ENCODE assay signal across 8 mouse cellular contexts in the genomic region with DNA sequence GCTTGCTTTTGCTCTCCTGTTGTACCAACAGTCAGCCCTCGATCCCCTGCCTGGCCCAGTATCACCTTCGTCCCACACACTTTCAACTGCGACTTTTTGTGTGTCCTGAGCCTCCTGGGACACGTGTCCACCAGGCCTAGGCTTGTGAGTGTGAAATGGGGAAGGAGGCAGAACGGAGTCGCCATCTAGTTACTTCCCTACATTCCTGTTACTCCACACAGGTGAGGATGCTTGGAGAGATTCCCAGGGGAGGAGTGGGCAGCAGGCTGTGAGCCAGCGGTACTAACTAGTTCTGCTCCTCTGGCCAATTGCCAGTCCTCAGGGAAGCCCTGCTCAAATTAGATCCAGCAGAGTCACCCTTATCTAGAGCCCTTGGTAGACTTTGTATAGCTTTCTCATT. TPM values are rescaled to one million over a fixed set of nuclear protein-coding genes. Genes with fewer than 3 reads are reported as not detected.
DNase-seq lines count a peak whose midpoint lies in the region; ATAC-seq and TF ChIP-seq lines count a peak whose summit lies in the region.

No protein-coding gene starts in this region.

- peaks cover 32% of the 10 kb centered on the region for H3K4me1 ChIP-seq in heart, embryonic 15.5 days (replicated peaks)
- H3K4me1 ChIP-seq in liver, embryonic 16.5 days (ENCODE audit: control insufficient read depth, low read depth, low read length): peaks cover 25% of the 10 kb centered on the region

- no peak for DNase-seq in left cerebral cortex, adult 2 months (ENCODE audit: extremely low spot score in 1 of 2, low spot score in 2 of 2)
- no peak for DNase-seq in left cerebral cortex, adult 11 months (ENCODE audit: low spot score)
- DNase-seq in cerebellum, postnatal 14 days: peak; percentile 52 to 61
- DNase-seq in gastrocnemius, adult 8-10 months (ENCODE audit: low spot score in 2 of 2): no peak
- DNase-seq in ovary, postnatal 36 days (ENCODE audit: low spot score): no peak

- peak overlapping the region; percentile 94; the same call in 1 of the 2 replicates for H3K27ac ChIP-seq in left cerebral cortex, adult 2 months
- peak overlapping the region; percentile 95 for H3K27ac ChIP-seq in heart, embryonic 15.5 days
- H3K27ac ChIP-seq in liver, embryonic 16.5 days (ENCODE audit: low read length): peak overlapping the region; percentile 20; the same call in 1 of the 2 replicates

- H3K9ac ChIP-seq in heart, embryonic 15.5 days: peak overlapping the region; percentile 82; the same call in 1 of the 2 replicates
- H3K9ac ChIP-seq in liver, embryonic 16.5 days (ENCODE audit: low read depth, low read length): no peak overlapping the region

- ATAC-seq in heart, embryonic 15.5 days (replicated peaks; ENCODE audit: insufficient number of reproducible peaks, insufficient read depth, low FRiP score, low read depth): no peak
- no peak for ATAC-seq in liver, embryonic 16.5 days (ENCODE audit: low read depth)
- ATAC-seq in activated CD4-positive, CD25-positive, alpha-beta regulatory T cell, adult 4 months: no peak

- intact Hi-C loops in left cerebral cortex, adult 2 months (cut with DNase I): no loop called here

- 15% methylated on average over 7 of the region's 7 CpGs for WGBS in heart, embryonic 15.5 days
- WGBS in liver, embryonic 16.5 days (ENCODE audit: insufficient replicate concordance): 36% methylated on average over 7 of the region's 7 CpGs

- TF ChIP-seq CTCF in left cerebral cortex, adult 2 months (IDR thresholded peaks at IDR 0.05): no peak

- no peak overlapping the region for H3K4me3 ChIP-seq in left cerebral cortex, adult 2 months
- no peak overlapping the region for H3K4me3 ChIP-seq in heart, embryonic 15.5 days
- H3K4me3 ChIP-seq in liver, embryonic 16.5 days (ENCODE audit: low read depth, low read length): no peak overlapping the region

- no peaks in the 10 kb centered on the region for H3K9me3 ChIP-seq in heart, embryonic 15.5 days (replicated peaks)
- no peaks in the 10 kb centered on the region for H3K9me3 ChIP-seq in liver, embryonic 16.5 days (replicated peaks; ENCODE audit: control insufficient read depth, low read length)

- no peaks in the 10 kb centered on the region for H3K27me3 ChIP-seq in heart, embryonic 15.5 days
- no peaks in the 10 kb centered on the region for H3K27me3 ChIP-seq in liver, embryonic 16.5 days (ENCODE audit: control insufficient read depth, insufficient read depth, low read depth, low read length)

- peak overlapping the region; percentile 78 for H3K4me2 ChIP-seq in heart, embryonic 15.5 days
- H3K4me2 ChIP-seq in liver, embryonic 16.5 days (ENCODE audit: low read depth, low read length): no peak overlapping the region

- H3K36me3 ChIP-seq in heart, embryonic 15.5 days: no peaks in the 10 kb centered on the region
- H3K36me3 ChIP-seq in liver, embryonic 16.5 days (ENCODE audit: control insufficient read depth, insufficient read depth): no peaks in the 10 kb centered on the region

RNA-seq across cellular contexts. Expression of a gene that starts 0.7 kb away (rescaled TPM):
- total RNA-seq in left cerebral cortex, adult 2 months (2021): 100 to 1,000 TPM; 475 to 526 TPM
- 1,758 and 1,798 TPM in 2 replicates for polyA plus RNA-seq in heart, embryonic 15.5 days (2015; fragmentation: Nextera tagmentation; extraction: Ambion mirVana)
- polyA plus RNA-seq in liver, embryonic 16.5 days (2015; fragmentation: Nextera tagmentation; extraction: Ambion mirVana): 906 and 964 TPM in 2 replicates
- total RNA-seq in gastrocnemius, adult 8-10 months (2022): 100 to 1,000 TPM; 144 to 161 (median 157) TPM
- polyA plus RNA-seq in activated CD4-positive, CD25-positive, alpha-beta regulatory T cell, adult 4 months (2017; shearing (Covaris generic)): 100 to 1,000 TPM; 464 to 561 TPM

RNA-seq across cellular contexts. Expression of a gene that starts 23.5 kb away (rescaled TPM):
- 1 to 10 TPM; 4.6 to 4.8 TPM for total RNA-seq in left cerebral cortex, adult 2 months (2021)
- 10.4 and 16.3 TPM in 2 replicates for polyA plus RNA-seq in heart, embryonic 15.5 days (2015; fragmentation: Nextera tagmentation; extraction: Ambion mirVana)
- 54.3 and 56.7 TPM in 2 replicates for polyA plus RNA-seq in liver, embryonic 16.5 days (2015; fragmentation: Nextera tagmentation; extraction: Ambion mirVana)
- total RNA-seq in gastrocnemius, adult 8-10 months (2022): 1 to 10 TPM; 2.7 to 6.5 (median 3.8) TPM
- polyA plus RNA-seq in activated CD4-positive, CD25-positive, alpha-beta regulatory T cell, adult 4 months (2017; shearing (Covaris generic)): 10 to 100 TPM; 58.5 to 64.1 TPM

RNA-seq across cellular contexts. Expression of a gene that starts 32.5 kb away (rescaled TPM):
- total RNA-seq in left cerebral cortex, adult 2 months (2021): 1 to 10 TPM; 3.0 to 3.5 TPM
- polyA plus RNA-seq in heart, embryonic 15.5 days (2015; fragmentation: Nextera tagmentation; extraction: Ambion mirVana): 1.4 and 1.9 TPM in 2 replicates
- polyA plus RNA-seq in liver, embryonic 16.5 days (2015; fragmentation: Nextera tagmentation; extraction: Ambion mirVana): 0.50 and 0.85 TPM in 2 replicates
- total RNA-seq in gastrocnemius, adult 8-10 months (2022): 1 to 10 TPM in 1 of 4 experiments, not detected in 3; 1.1 TPM
- 1 to 10 TPM in 1 of 2 experiments, under 1 TPM in 1; 0.85 to 2.7 TPM for polyA plus RNA-seq in activated CD4-positive, CD25-positive, alpha-beta regulatory T cell, adult 4 months (2017; shearing (Covaris generic))

RNA-seq across cellular contexts. Expression of a gene that starts 38.4 kb away (rescaled TPM):
- total RNA-seq in left cerebral cortex, adult 2 months (2021): not detected
- not detected in 2 replicates for polyA plus RNA-seq in heart, embryonic 15.5 days (2015; fragmentation: Nextera tagmentation; extraction: Ambion mirVana)
- not detected in 2 replicates for polyA plus RNA-seq in liver, embryonic 16.5 days (2015; fragmentation: Nextera tagmentation; extraction: Ambion mirVana)
- total RNA-seq in gastrocnemius, adult 8-10 months (2022): not detected
- polyA plus RNA-seq in activated CD4-positive, CD25-positive, alpha-beta regulatory T cell, adult 4 months (2017; shearing (Covaris generic)): under 1 TPM in 1 of 2 experiments, not detected in 1; 0.48 TPM

Comparison
In these comparisons a context has a peak if more than half of its experiments do, and no peak if none do; other contexts are left out.
1. DNase-seq: peak in cerebellum, postnatal 14 days (2 of 2); none in left cerebral cortex, adult 2 months (0 of 2), left cerebral cortex, adult 11 months (single experiment), gastrocnemius, adult 8-10 months (0 of 2) and ovary, postnatal 36 days (single experiment).
2. H3K27ac ChIP-seq: peak in every context shown above with its lines; median percentile 95 in heart, embryonic 15.5 days; 94 in left cerebral cortex, adult 2 months; 20 in liver, embryonic 16.5 days.